Mouse (Mus musculus): ENCODE measurements around the gene Kpna2. TPM values are rescaled to one million over a fixed set of nuclear protein-coding genes. Genes with fewer than 3 reads are reported as not detected.

Gene Kpna2
- polyA plus RNA-seq, 1 experiment from 2014 or later = 632 TPM

GRCm38 (mm10) chr11:107014020-107014585 lies 14.8 kb upstream of the Kpna2 start:
- Histone ChIP-seq H3K27me3 (ENCODE audit: control insufficient read depth, insufficient read depth, low read length) (no peaks in the 10 kb centered on the region), H3K36me3 (ENCODE audit: control insufficient read depth, insufficient read depth, low read length) (no peaks in the 10 kb centered on the region), H3K4me1 (ENCODE audit: control insufficient read depth, insufficient read depth, low read length) (no peaks in the 10 kb centered on the region), H3K9me3 (ENCODE audit: control insufficient read depth, low read length) (no peaks in the 10 kb centered on the region), H3K4me2 (ENCODE audit: low read depth) (no peak overlapping the region), H3K27ac (ENCODE audit: low read depth, low read length) (no peak overlapping the region), H3K4me3 (ENCODE audit: low read depth, low read length) (no peak overlapping the region), H3K9ac (ENCODE audit: low read length) (no peak overlapping the region)
- ATAC-seq (ENCODE audit: insufficient read depth, low FRiP score, low TSS enrichment) = no peak
- 80% methylated on average over 11 of the region's 11 CpGs for WGBS
- DNase-seq (ENCODE audit: low spot score) = no peak

GRCm38 (mm10) chr11:107012324-107013017 lies 13.1 kb upstream of the Kpna2 start:
- ATAC-seq (ENCODE audit: insufficient read depth, low FRiP score, low TSS enrichment) = peak; percentile 95
- under 1% methylated on average over 37 of the region's 37 CpGs for WGBS

GRCm38 (mm10) chr11:107011669-107012323 lies 12.5 kb upstream of the Kpna2 start:
- H3K4me2 ChIP-seq (ENCODE audit: low read depth) = peak overlapping the region; percentile 48
- H3K4me3 ChIP-seq (ENCODE audit: low read depth, low read length) = peak overlapping the region; percentile 55
- 35% methylated on average over 18 of the region's 18 CpGs for WGBS
- DNase-seq (ENCODE audit: low spot score) (no peak), ATAC-seq (ENCODE audit: insufficient read depth, low FRiP score, low TSS enrichment) (no peak)
- no peaks in the 10 kb centered on the region for H3K27me3 ChIP-seq (ENCODE audit: control insufficient read depth, insufficient read depth, low read length)
- no peaks in the 10 kb centered on the region for H3K4me1 ChIP-seq (ENCODE audit: control insufficient read depth, insufficient read depth, low read length)
- no peaks in the 10 kb centered on the region for H3K36me3 ChIP-seq (ENCODE audit: control insufficient read depth, insufficient read depth, low read length)
- no peaks in the 10 kb centered on the region for H3K9me3 ChIP-seq (ENCODE audit: control insufficient read depth, low read length)
- H3K9ac ChIP-seq (ENCODE audit: low read length) = peak overlapping the region; percentile 79
- H3K27ac ChIP-seq (ENCODE audit: low read depth, low read length) = peak overlapping the region; percentile 76

More at GRCm38 (mm10) chr11:107012324-107013017, 13.1 kb upstream of the Kpna2 start:
- H3K4me1 ChIP-seq (ENCODE audit: control insufficient read depth, insufficient read depth, low read length) = no peaks in the 10 kb centered on the region
- H3K27me3 ChIP-seq (ENCODE audit: control insufficient read depth, insufficient read depth, low read length) = no peaks in the 10 kb centered on the region
- no peaks in the 10 kb centered on the region for H3K9me3 ChIP-seq (ENCODE audit: control insufficient read depth, low read length)
- H3K36me3 ChIP-seq (ENCODE audit: control insufficient read depth, insufficient read depth, low read length) = no peaks in the 10 kb centered on the region
- DNase-seq (ENCODE audit: low spot score) = peak; percentile 98
- peak overlapping the region; percentile 76 for H3K27ac ChIP-seq (ENCODE audit: low read depth, low read length)
- H3K4me2 ChIP-seq (ENCODE audit: low read depth) = peak overlapping the region; percentile 48
- H3K9ac ChIP-seq (ENCODE audit: low read length) = peak overlapping the region; percentile 79
- peak overlapping the region; percentile 55 for H3K4me3 ChIP-seq (ENCODE audit: low read depth, low read length)

GRCm38 (mm10) chr11:107011171-107011570 lies 11.8 kb upstream of the Kpna2 start:
- Histone ChIP-seq H3K36me3 (ENCODE audit: control insufficient read depth, insufficient read depth, low read length) (no peaks in the 10 kb centered on the region), H3K4me2 (ENCODE audit: low read depth) (no peak overlapping the region), H3K9ac (ENCODE audit: low read length) (no peak overlapping the region), H3K9me3 (ENCODE audit: control insufficient read depth, low read length) (no peaks in the 10 kb centered on the region), H3K27me3 (ENCODE audit: control insufficient read depth, insufficient read depth, low read length) (no peaks in the 10 kb centered on the region), H3K4me1 (ENCODE audit: control insufficient read depth, insufficient read depth, low read length) (no peaks in the 10 kb centered on the region), H3K27ac (ENCODE audit: low read depth, low read length) (no peak overlapping the region), H3K4me3 (ENCODE audit: low read depth, low read length) (no peak overlapping the region)
- WGBS = 77% methylated on average over 7 of the region's 7 CpGs
- DNase-seq (ENCODE audit: low spot score) (no peak), ATAC-seq (ENCODE audit: insufficient read depth, low FRiP score, low TSS enrichment) (no peak)

- Histone ChIP-seq H3K27me3 (ENCODE audit: control insufficient read depth, insufficient read depth, low read length) (no peaks in the 10 kb centered on the region), H3K27ac (ENCODE audit: low read depth, low read length) (no peak overlapping the region), H3K36me3 (ENCODE audit: control insufficient read depth, insufficient read depth, low read length) (no peaks in the 10 kb centered on the region), H3K4me1 (ENCODE audit: control insufficient read depth, insufficient read depth, low read length) (no peaks in the 10 kb centered on the region), H3K9me3 (ENCODE audit: control insufficient read depth, low read length) (no peaks in the 10 kb centered on the region), H3K9ac (ENCODE audit: low read length) (no peak overlapping the region), H3K4me2 (ENCODE audit: low read depth) (no peak overlapping the region), H3K4me3 (ENCODE audit: low read depth, low read length) (no peak overlapping the region)
- whole genome bisulfite sequencing = 97% methylated on average over 3 of the region's 3 CpGs
- ATAC-seq (ENCODE audit: insufficient read depth, low FRiP score, low TSS enrichment) (no peak), DNase-seq (ENCODE audit: low spot score) (no peak)
Observed at GRCm38 (mm10) chr11:107010447-107010846, 11.1 kb upstream of the Kpna2 start.

- Histone ChIP-seq H3K9me3 (ENCODE audit: control insufficient read depth, low read length) (no peaks in the 10 kb centered on the region), H3K9ac (ENCODE audit: low read length) (no peak overlapping the region), H3K4me3 (ENCODE audit: low read depth, low read length) (no peak overlapping the region), H3K27ac (ENCODE audit: low read depth, low read length) (no peak overlapping the region), H3K36me3 (ENCODE audit: control insufficient read depth, insufficient read depth, low read length) (no peaks in the 10 kb centered on the region), H3K4me1 (ENCODE audit: control insufficient read depth, insufficient read depth, low read length) (no peaks in the 10 kb centered on the region), H3K4me2 (ENCODE audit: low read depth) (no peak overlapping the region), H3K27me3 (ENCODE audit: control insufficient read depth, insufficient read depth, low read length) (no peaks in the 10 kb centered on the region)
- DNase-seq (ENCODE audit: low spot score) (no peak), ATAC-seq (ENCODE audit: insufficient read depth, low FRiP score, low TSS enrichment) (no peak)
- WGBS = 81% methylated on average over 1 of the region's 1 CpGs
Observed at GRCm38 (mm10) chr11:107005538-107005937, 6.2 kb upstream of the Kpna2 start.

- no peak for ATAC-seq (ENCODE audit: insufficient read depth, low FRiP score, low TSS enrichment)
Observed at GRCm38 (mm10) chr11:107001760-107002675, 2.7 kb upstream of the Kpna2 start.

GRCm38 (mm10) chr11:106999949-107000513 lies 690 bp upstream of the Kpna2 start:
- H3K27me3 ChIP-seq (ENCODE audit: control insufficient read depth, insufficient read depth, low read length) = no peaks in the 10 kb centered on the region
- H3K4me3 ChIP-seq (ENCODE audit: low read depth, low read length) = peak overlapping the region; percentile 25
- H3K36me3 ChIP-seq (ENCODE audit: control insufficient read depth, insufficient read depth, low read length) = peaks cover 4% of the 10 kb centered on the region
- H3K4me1 ChIP-seq (ENCODE audit: control insufficient read depth, insufficient read depth, low read length) = peaks cover 9% of the 10 kb centered on the region; the same call in 1 of the 2 replicates
- H3K9me3 ChIP-seq (ENCODE audit: control insufficient read depth, low read length) = no peaks in the 10 kb centered on the region
- 0 out of 2 replicates have a peak overlapping the region, but pooled peaks have one; percentile 36 for H3K27ac ChIP-seq (ENCODE audit: low read depth, low read length)
- DNase-seq (ENCODE audit: low spot score) (no peak), ATAC-seq (ENCODE audit: insufficient read depth, low FRiP score, low TSS enrichment) (no peak)
- peak overlapping the region; percentile 51 for H3K4me2 ChIP-seq (ENCODE audit: low read depth)
- peak overlapping the region; percentile 56 for H3K9ac ChIP-seq (ENCODE audit: low read length)
- 86% methylated on average over 9 of the region's 9 CpGs for WGBS

More at GRCm38 (mm10) chr11:107001760-107002675, 2.7 kb upstream of the Kpna2 start:
- H3K4me3 ChIP-seq (ENCODE audit: low read depth, low read length) = no peak overlapping the region
- no peaks in the 10 kb centered on the region for H3K9me3 ChIP-seq (ENCODE audit: control insufficient read depth, low read length)
- 40% methylated on average over 7 of the region's 8 CpGs for WGBS
- H3K4me1 ChIP-seq (ENCODE audit: control insufficient read depth, insufficient read depth, low read length) = peaks cover 4% of the 10 kb centered on the region; the same call in 1 of the 2 replicates
- H3K27ac ChIP-seq (ENCODE audit: low read depth, low read length) = no peak overlapping the region
- no peaks in the 10 kb centered on the region for H3K27me3 ChIP-seq (ENCODE audit: control insufficient read depth, insufficient read depth, low read length)
- no peak overlapping the region for H3K9ac ChIP-seq (ENCODE audit: low read length)
- no peaks in the 10 kb centered on the region for H3K36me3 ChIP-seq (ENCODE audit: control insufficient read depth, insufficient read depth, low read length)
- no peak overlapping the region for H3K4me2 ChIP-seq (ENCODE audit: low read depth)
- DNase-seq (ENCODE audit: low spot score) = peak; percentile 34

Measured in neural tube, embryonic 11.5 days (tissue).